Mouse (Mus musculus) embryonic fibroblast, embryonic 13.5 days (primary cell): ENCODE results near the gene Nop58.
"Not testable (repeated sequence)": the region's sequence is repeated elsewhere in the genome, so short reads cannot be mapped to it uniquely, and the experiment has no call there.

Source experiments
- CTCF ChIP-seq: IDR thresholded peaks from 2 replicates; pipeline ENCODE4 v1.5.1; 2011; ENCODE audit warnings: mild to moderate bottlenecking, control low read depth, low read length, moderate library complexity, borderline replicate concordance; ENCODE audit not compliant: insufficient read depth
- POLR2A ChIP-seq: IDR thresholded peaks from 2 replicates; pipeline ENCODE4 v1.6.1; 2011; ENCODE audit warnings: low read depth, mild to moderate bottlenecking, control low read depth, low read length, moderate library complexity

GRCm38 (mm10) chr1:59646502-59646901 lies 38.3 kb upstream of the Nop58 start:
- TF ChIP-seq CTCF, POLR2A: not testable (repeated sequence)
